In the genomic region with DNA sequence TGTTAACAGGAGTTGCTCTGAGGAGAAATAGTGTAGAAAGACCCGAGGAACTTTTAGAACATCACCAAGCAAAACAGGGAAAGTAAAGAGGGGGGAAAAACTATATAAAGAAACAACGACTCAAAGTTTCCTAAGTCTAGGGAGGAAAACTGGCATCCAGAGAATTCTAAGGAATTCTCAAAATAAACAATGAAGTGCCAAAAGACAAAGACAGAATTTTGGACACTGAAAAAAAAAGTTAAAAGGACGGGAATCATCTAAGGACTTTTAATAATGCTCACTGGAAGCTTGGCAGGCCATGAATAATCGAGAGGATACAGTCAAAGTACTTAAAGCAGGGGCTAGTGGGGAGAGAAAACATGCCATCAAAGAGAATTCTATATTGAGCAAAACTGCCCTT, we compare ENCODE assay signal across 29 mouse cellular contexts.
"Had no signal": no experiment of that assay in that cellular context is flagged by ENCODE, and none has a peak within 500 bp of the region (broad histone marks: within the 10 kb centered on the region; RNA-seq: fewer than 3 reads in every experiment).

No protein-coding gene starts in this region.

- ATAC-seq: forebrain, embryonic 13.5 days; forebrain, embryonic 14.5 days; forebrain, embryonic 15.5 days; forebrain, embryonic 16.5 days; forebrain, postnatal 0 days had no signal

- H3K36me3 ChIP-seq: embryonic facial prominence, embryonic 10.5 days; embryonic facial prominence, embryonic 12.5 days; embryonic facial prominence, embryonic 13.5 days; embryonic facial prominence, embryonic 15.5 days; forebrain, embryonic 10.5 days; forebrain, embryonic 12.5 days; forebrain, embryonic 15.5 days had no signal

- H3K4me3 ChIP-seq: embryonic facial prominence, embryonic 10.5 days; embryonic facial prominence, embryonic 12.5 days; embryonic facial prominence, embryonic 13.5 days; embryonic facial prominence, embryonic 15.5 days; erythroblast, embryonic 14.5 days; forebrain, embryonic 10.5 days; forebrain, embryonic 12.5 days; forebrain, embryonic 13.5 days; forebrain, embryonic 15.5 days; gastrocnemius, adult 2 months; heart, adult 2 months had no signal

- H3K27ac ChIP-seq: embryonic facial prominence, embryonic 10.5 days; embryonic facial prominence, embryonic 12.5 days; embryonic facial prominence, embryonic 13.5 days; embryonic facial prominence, embryonic 15.5 days; forebrain, embryonic 10.5 days; forebrain, embryonic 12.5 days; forebrain, embryonic 13.5 days; forebrain, embryonic 15.5 days; gastrocnemius, adult 2 months; heart, adult 2 months had no signal

- H3K4me1 ChIP-seq: embryonic facial prominence, embryonic 10.5 days; embryonic facial prominence, embryonic 12.5 days; embryonic facial prominence, embryonic 13.5 days; embryonic facial prominence, embryonic 15.5 days; forebrain, embryonic 10.5 days; forebrain, embryonic 12.5 days; forebrain, embryonic 13.5 days; forebrain, embryonic 15.5 days had no signal

- H3K9ac ChIP-seq: embryonic facial prominence, embryonic 12.5 days; embryonic facial prominence, embryonic 13.5 days; embryonic facial prominence, embryonic 15.5 days; forebrain, embryonic 12.5 days; forebrain, embryonic 13.5 days; forebrain, embryonic 15.5 days; forebrain, postnatal 0 days had no signal

- H3K27me3 ChIP-seq: embryonic facial prominence, embryonic 12.5 days; embryonic facial prominence, embryonic 13.5 days; embryonic facial prominence, embryonic 15.5 days; forebrain, embryonic 12.5 days; forebrain, embryonic 13.5 days; forebrain, embryonic 15.5 days had no signal

- DNase-seq: cerebellum, adult 2 months; cerebellum, adult 8-10 months; cerebellum, adult 9-10 months; cerebellum, adult 9-11 months; cerebellum, postnatal 10 days; cerebellum, postnatal 14 days; cerebellum, postnatal 25 days; cerebellum, postnatal 36 days; embryo, embryonic 11 days; forebrain, postnatal 0 days; gastrocnemius, adult 2 months; gastrocnemius, postnatal 10 days; gastrocnemius, postnatal 14 days; gastrocnemius, postnatal 25 days; gastrocnemius, postnatal 36 days; heart, adult 11 months; heart, adult 18-20 months; heart, adult 2 months had no signal

- H3K9me3 ChIP-seq: embryonic facial prominence, embryonic 10.5 days; embryonic facial prominence, embryonic 12.5 days; embryonic facial prominence, embryonic 13.5 days; embryonic facial prominence, embryonic 15.5 days; forebrain, embryonic 10.5 days; forebrain, embryonic 12.5 days; forebrain, embryonic 13.5 days; forebrain, embryonic 15.5 days had no signal

- H3K4me2 ChIP-seq: embryonic facial prominence, embryonic 12.5 days; embryonic facial prominence, embryonic 13.5 days; embryonic facial prominence, embryonic 15.5 days; forebrain, embryonic 12.5 days; forebrain, embryonic 13.5 days; forebrain, embryonic 15.5 days had no signal
